Mouse (Mus musculus): ENCODE measurements around the gene Flot2.

GRCm38 (mm10) chr11:78094137-78094503 lies 56.4 kb downstream of the Flot2 start:
- no peak for TF ChIP-seq CTCF (IDR thresholded peaks at IDR 0.05; ENCODE audit: low read depth)
- no peak; the same call in 1 of the 2 replicates for TF ChIP-seq EP300 (IDR thresholded peaks at IDR 0.05; ENCODE audit: low read depth)

Data from heart, postnatal 0 days (tissue).